Mouse (Mus musculus): ENCODE data around the gene Ing2. TPM values are rescaled to one million over a fixed set of nuclear protein-coding genes. Genes with fewer than 3 reads are reported as not detected.
A peak's percentile ranks its signal among the peaks of the same experiment; 100 is the strongest.

Gene Ing2
- polyA plus RNA-seq, 1 experiment from 2014 or later = 7.4 TPM

- 0% methylated on average over 20 of the region's 20 CpGs for WGBS
- Histone ChIP-seq H3K4me3 (peak overlapping the region; percentile 82), H3K36me3 (peaks cover 3% of the 10 kb centered on the region; the same call in 1 of the 2 replicates), H3K9me3 (no peaks in the 10 kb centered on the region), H3K9ac (peak overlapping the region; percentile 95), H3K27ac (replicated peaks) (peak overlapping the region; percentile 97), H3K27me3 (replicated peaks) (no peaks in the 10 kb centered on the region), H3K4me2 (peak overlapping the region; percentile 84), H3K4me1 (peaks cover 21% of the 10 kb centered on the region)
- ATAC-seq (ENCODE audit: extremely low read depth, insufficient number of reproducible peaks, low FRiP score, low TSS enrichment) = no peak
Observed at GRCm38 (mm10) chr8:47675786-47676185, 430 bp upstream of the Ing2 start.

DNA sequence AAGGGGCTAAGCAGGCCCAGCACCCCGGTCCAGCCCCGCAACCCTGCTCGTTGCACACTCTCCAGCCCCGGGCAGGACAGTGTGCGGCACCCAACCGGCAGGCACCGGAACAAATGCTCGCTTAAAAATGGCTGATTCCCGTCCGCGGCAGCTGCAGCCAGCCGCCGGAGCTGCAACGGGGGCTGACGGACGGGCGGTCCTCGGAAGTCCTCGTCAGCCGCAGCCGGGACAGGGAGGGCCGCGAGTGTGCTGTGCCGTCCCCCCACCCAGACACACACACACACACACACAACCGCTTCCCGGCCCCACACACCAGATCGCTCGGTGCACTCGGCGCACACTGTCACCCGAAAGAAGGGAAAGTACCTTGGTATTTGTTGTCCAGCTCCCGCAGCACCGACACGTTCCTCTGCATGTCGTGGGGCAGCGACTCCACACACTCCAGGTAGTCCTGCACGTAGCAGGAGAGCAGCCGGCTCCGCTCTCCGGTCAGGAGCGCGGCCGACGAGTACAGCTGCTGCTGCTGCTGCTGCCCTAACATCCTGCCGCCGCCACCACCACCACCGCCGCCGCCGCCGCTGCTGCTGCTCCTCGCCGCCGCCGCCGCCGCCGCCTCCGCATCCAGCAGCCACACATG is 1.1 kb downstream of the Ing2 start:
- WGBS = under 1% methylated on average over 45 of the region's 59 CpGs
- ATAC-seq (ENCODE audit: extremely low read depth, insufficient number of reproducible peaks, low FRiP score, low TSS enrichment) = no peak

GRCm38 (mm10) chr8:47673317-47674139 is 1.8 kb downstream of the Ing2 start:
- no peaks in the 10 kb centered on the region for H3K9me3 ChIP-seq
- peak overlapping the region; percentile 81 for H3K4me2 ChIP-seq
- peak; percentile 34 for ATAC-seq (ENCODE audit: extremely low read depth, insufficient number of reproducible peaks, low FRiP score, low TSS enrichment)
- peak overlapping the region; percentile 93 for H3K27ac ChIP-seq (replicated peaks)
- peak overlapping the region; percentile 82 for H3K4me3 ChIP-seq
- H3K36me3 ChIP-seq = peaks cover 6% of the 10 kb centered on the region
- peak overlapping the region; percentile 95 for H3K9ac ChIP-seq
- no peaks in the 10 kb centered on the region for H3K27me3 ChIP-seq (replicated peaks)
- WGBS = under 1% methylated on average over 40 of the region's 53 CpGs
- peaks cover 21% of the 10 kb centered on the region for H3K4me1 ChIP-seq

More for the DNA sequence above, 1.1 kb downstream of the Ing2 start:
- peak overlapping the region; percentile 93 for H3K27ac ChIP-seq (replicated peaks)
- H3K9me3 ChIP-seq = no peaks in the 10 kb centered on the region
- H3K4me2 ChIP-seq = peak overlapping the region; percentile 81
- H3K4me1 ChIP-seq = peaks cover 21% of the 10 kb centered on the region
- no peaks in the 10 kb centered on the region for H3K27me3 ChIP-seq (replicated peaks)
- no peaks in the 10 kb centered on the region for H3K36me3 ChIP-seq
- peak overlapping the region; percentile 82 for H3K4me3 ChIP-seq
- H3K9ac ChIP-seq = peak overlapping the region; percentile 95

- Histone ChIP-seq H3K4me1 (no peaks in the 10 kb centered on the region), H3K9ac (no peak overlapping the region), H3K36me3 (peaks cover 34% of the 10 kb centered on the region), H3K27me3 (replicated peaks) (no peaks in the 10 kb centered on the region), H3K9me3 (no peaks in the 10 kb centered on the region), H3K27ac (replicated peaks) (no peak overlapping the region), H3K4me3 (no peak overlapping the region), H3K4me2 (no peak overlapping the region)
- no peak for ATAC-seq (ENCODE audit: extremely low read depth, insufficient number of reproducible peaks, low FRiP score, low TSS enrichment)
- WGBS = 76% methylated on average over 8 of the region's 8 CpGs
Observed at GRCm38 (mm10) chr8:47664231-47664785, 11.0 kb downstream of the Ing2 start.

DNA sequence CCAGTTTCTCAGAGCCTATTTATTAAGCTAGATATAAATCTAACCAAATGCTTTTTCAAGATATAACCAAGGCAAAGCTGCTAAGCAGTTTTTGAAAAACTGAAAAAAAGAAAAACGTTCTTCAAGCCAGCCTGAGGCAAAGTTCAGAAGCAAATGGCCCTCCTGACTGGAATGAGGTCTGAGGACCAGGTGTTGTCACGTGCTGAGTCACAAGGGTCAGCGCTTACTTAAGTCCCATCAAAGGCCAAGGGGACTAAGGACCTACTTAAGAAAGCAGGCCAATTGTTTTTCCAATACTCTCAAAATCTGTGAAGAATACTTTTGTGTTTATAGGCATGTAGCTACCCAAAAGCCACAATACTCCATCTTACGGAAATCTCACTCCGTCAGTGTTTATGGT is 12.2 kb downstream of the Ing2 start:
- 85% methylated on average over 5 of the region's 5 CpGs for WGBS
- no peak for ATAC-seq (ENCODE audit: extremely low read depth, insufficient number of reproducible peaks, low FRiP score, low TSS enrichment)
- H3K27me3 ChIP-seq (replicated peaks) = no peaks in the 10 kb centered on the region
- no peaks in the 10 kb centered on the region for H3K4me1 ChIP-seq
- peaks cover 25% of the 10 kb centered on the region for H3K36me3 ChIP-seq
- no peak overlapping the region for H3K27ac ChIP-seq (replicated peaks)
- H3K9me3 ChIP-seq = no peaks in the 10 kb centered on the region
- H3K4me3 ChIP-seq = no peak overlapping the region
- no peak overlapping the region for H3K4me2 ChIP-seq
- no peak overlapping the region for H3K9ac ChIP-seq

DNA sequence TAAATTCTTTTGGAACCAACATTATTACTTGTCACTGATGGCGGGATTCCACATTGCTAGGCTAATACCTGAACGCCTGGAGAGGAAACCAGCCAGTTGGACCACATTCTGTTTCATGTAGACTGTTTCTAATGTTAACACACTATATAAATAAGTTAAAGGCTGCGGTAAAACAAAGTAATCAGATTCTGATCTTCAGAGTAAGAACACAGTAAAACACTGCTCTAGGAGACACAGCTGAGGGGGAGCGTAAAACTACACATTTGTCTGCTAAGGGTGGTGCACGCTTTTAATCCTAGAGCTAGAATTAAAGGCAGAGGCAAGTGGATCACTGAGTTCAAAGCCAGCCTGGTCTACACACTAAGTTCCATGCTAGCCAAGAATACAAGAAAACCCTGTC is 12.6 kb downstream of the Ing2 start:
- no peak for ATAC-seq (ENCODE audit: extremely low read depth, insufficient number of reproducible peaks, low FRiP score, low TSS enrichment)
- 88% methylated on average over 5 of the region's 5 CpGs for WGBS
- no peak overlapping the region for H3K27ac ChIP-seq (replicated peaks)

DNA sequence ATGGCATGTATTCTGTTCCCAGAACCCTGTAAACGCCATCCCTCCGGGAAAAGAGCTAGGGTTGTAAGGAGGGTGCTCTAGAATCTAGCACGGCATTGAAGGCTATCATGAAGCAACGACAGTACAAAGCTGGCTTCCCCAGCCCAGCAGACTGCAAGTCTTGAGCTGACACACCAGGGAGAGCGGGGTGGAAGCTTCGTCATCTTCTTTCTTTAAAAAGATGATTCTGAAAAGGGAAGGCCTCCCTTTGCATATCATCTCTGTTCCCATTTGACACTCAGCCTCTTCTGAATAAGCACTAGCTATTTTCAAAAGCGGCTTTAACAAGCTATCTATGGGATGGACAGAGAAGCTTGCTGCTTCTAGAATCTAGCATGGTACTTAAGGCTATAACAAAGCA is 15.0 kb downstream of the Ing2 start:
- H3K9me3 ChIP-seq = no peaks in the 10 kb centered on the region
- no peak overlapping the region for H3K27ac ChIP-seq (replicated peaks)
- no peak overlapping the region for H3K4me2 ChIP-seq
- H3K9ac ChIP-seq = no peak overlapping the region
- 86% methylated on average over 7 of the region's 7 CpGs for WGBS
- no peak overlapping the region for H3K4me3 ChIP-seq
- peaks cover 3% of the 10 kb centered on the region; the same call in 1 of the 2 replicates for H3K36me3 ChIP-seq
- no peaks in the 10 kb centered on the region for H3K4me1 ChIP-seq
- no peaks in the 10 kb centered on the region for H3K27me3 ChIP-seq (replicated peaks)
- ATAC-seq (ENCODE audit: extremely low read depth, insufficient number of reproducible peaks, low FRiP score, low TSS enrichment) = no peak

More for the DNA sequence above, 12.6 kb downstream of the Ing2 start:
- no peaks in the 10 kb centered on the region for H3K9me3 ChIP-seq
- no peak overlapping the region for H3K4me2 ChIP-seq
- H3K9ac ChIP-seq = no peak overlapping the region
- no peak overlapping the region for H3K4me3 ChIP-seq
- no peaks in the 10 kb centered on the region for H3K27me3 ChIP-seq (replicated peaks)
- H3K36me3 ChIP-seq = peaks cover 20% of the 10 kb centered on the region
- no peaks in the 10 kb centered on the region for H3K4me1 ChIP-seq

GRCm38 (mm10) chr8:47659463-47659862 is 15.9 kb downstream of the Ing2 start:
- no peaks in the 10 kb centered on the region for H3K36me3 ChIP-seq
- WGBS = 86% methylated on average over 5 of the region's 5 CpGs
- H3K27ac ChIP-seq (replicated peaks) = no peak overlapping the region
- H3K4me1 ChIP-seq = no peaks in the 10 kb centered on the region
- H3K4me3 ChIP-seq = no peak overlapping the region
- H3K27me3 ChIP-seq (replicated peaks) = no peaks in the 10 kb centered on the region
- H3K9ac ChIP-seq = no peak overlapping the region
- ATAC-seq (ENCODE audit: extremely low read depth, insufficient number of reproducible peaks, low FRiP score, low TSS enrichment) = no peak
- H3K4me2 ChIP-seq = no peak overlapping the region
- no peaks in the 10 kb centered on the region for H3K9me3 ChIP-seq

- Histone ChIP-seq H3K27ac (replicated peaks) (no peak overlapping the region), H3K4me3 (no peak overlapping the region), H3K4me1 (no peaks in the 10 kb centered on the region), H3K27me3 (replicated peaks) (no peaks in the 10 kb centered on the region), H3K9me3 (no peaks in the 10 kb centered on the region), H3K36me3 (no peaks in the 10 kb centered on the region), H3K4me2 (no peak overlapping the region), H3K9ac (no peak overlapping the region)
- 9% methylated on average over 3 of the region's 3 CpGs for WGBS
- no peak for ATAC-seq (ENCODE audit: extremely low read depth, insufficient number of reproducible peaks, low FRiP score, low TSS enrichment)
Observed at GRCm38 (mm10) chr8:47654406-47654805, 20.9 kb downstream of the Ing2 start.

GRCm38 (mm10) chr8:47652737-47653076 is 22.6 kb downstream of the Ing2 start:
- Histone ChIP-seq H3K4me3 (no peak overlapping the region), H3K4me2 (no peak overlapping the region), H3K9ac (no peak overlapping the region), H3K36me3 (no peaks in the 10 kb centered on the region), H3K4me1 (no peaks in the 10 kb centered on the region), H3K27me3 (replicated peaks) (no peaks in the 10 kb centered on the region), H3K9me3 (no peaks in the 10 kb centered on the region), H3K27ac (replicated peaks) (no peak overlapping the region)
- 75% methylated on average over 3 of the region's 3 CpGs for WGBS
- ATAC-seq (ENCODE audit: extremely low read depth, insufficient number of reproducible peaks, low FRiP score, low TSS enrichment) = no peak

DNA sequence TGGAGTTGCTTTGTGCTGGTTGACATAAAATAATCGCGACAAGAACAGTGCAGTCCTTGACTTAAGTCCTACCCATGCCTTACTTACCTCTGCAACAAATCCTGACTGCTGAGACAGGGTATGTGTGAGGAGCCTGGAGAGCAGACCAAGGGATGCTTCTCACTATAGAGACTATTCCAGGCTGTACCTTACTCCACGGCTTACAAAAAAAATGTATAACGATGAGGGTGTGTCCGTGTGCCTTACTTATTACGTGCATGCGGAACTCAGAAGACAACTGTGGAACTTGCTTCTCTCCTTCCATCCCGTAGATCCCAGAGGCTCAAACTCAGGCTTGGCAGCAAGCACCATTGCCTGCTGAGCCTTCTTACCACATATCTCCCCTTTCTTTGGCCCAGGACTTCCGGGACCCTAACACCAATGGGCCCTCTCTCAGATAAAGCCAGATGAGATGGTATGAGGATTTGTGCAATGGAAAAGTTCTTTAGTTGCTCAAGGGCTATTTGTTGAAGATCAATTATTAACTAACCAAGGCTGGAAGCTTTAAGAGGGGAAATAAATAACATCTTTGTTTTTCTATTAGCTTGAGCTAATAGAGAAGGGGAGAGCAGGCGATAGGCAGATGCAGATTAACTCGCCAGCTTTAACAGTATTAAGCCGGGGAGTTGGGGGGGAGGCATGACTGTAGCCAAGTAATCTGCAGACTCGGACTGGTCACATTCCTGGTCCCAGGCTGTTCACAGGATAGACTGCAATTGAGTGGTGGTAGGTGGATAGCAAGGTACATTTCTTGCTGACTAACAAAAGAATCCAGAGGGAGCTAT is 23.2 kb downstream of the Ing2 start:
- Histone ChIP-seq H3K36me3 (no peaks in the 10 kb centered on the region), H3K4me2 (no peak overlapping the region), H3K4me3 (no peak overlapping the region), H3K4me1 (no peaks in the 10 kb centered on the region), H3K27ac (replicated peaks) (no peak overlapping the region), H3K9ac (no peak overlapping the region), H3K27me3 (replicated peaks) (no peaks in the 10 kb centered on the region), H3K9me3 (0 out of 2 replicates have a peak, but pooled peaks cover under 1% of the 10 kb centered on the region)
- ATAC-seq (ENCODE audit: extremely low read depth, insufficient number of reproducible peaks, low FRiP score, low TSS enrichment) = no peak
- 77% methylated on average over 13 of the region's 13 CpGs for WGBS
